Mouse (Mus musculus): ENCODE measurements at regions not wholly inside any gene's neighbourhood (a gene's known extent, or its start where the extent isn't known, plus 50 kb on each side); places are given as distances from the start of the nearest gene placed in this dataset.

GRCm38 (mm10) chr6:100517662-100518061 is 153.3 kb downstream of the Shq1 start:
- no peak for DNase-seq (ENCODE audit: low spot score)

GRCm38 (mm10) chr6:100512676-100513075 is 158.3 kb downstream of the Shq1 start:
- no peak for DNase-seq (ENCODE audit: low spot score)

- DNase-seq (ENCODE audit: low spot score), result no peak
Measured at GRCm38 (mm10) chr6:100510676-100511075, 160.3 kb downstream of the Shq1 start.

- DNase-seq (ENCODE audit: low spot score), result no peak
Measured at GRCm38 (mm10) chr6:100505506-100506247, 165.3 kb downstream of the Shq1 start.

GRCm38 (mm10) chr6:100502961-100503782 is 167.8 kb downstream of the Shq1 start:
- DNase-seq (ENCODE audit: low spot score), result no peak

GRCm38 (mm10) chr6:100502139-100502538 is 168.8 kb downstream of the Shq1 start:
- DNase-seq (ENCODE audit: low spot score), result no peak

GRCm38 (mm10) chr6:100500741-100501140 is 170.2 kb downstream of the Shq1 start:
- DNase-seq (ENCODE audit: low spot score), result no peak

- no peak for DNase-seq (ENCODE audit: low spot score)
Measured at GRCm38 (mm10) chr6:100500060-100500459, 170.9 kb downstream of the Shq1 start.

GRCm38 (mm10) chr6:100498861-100499271 is 172.1 kb downstream of the Shq1 start:
- no peak for DNase-seq (ENCODE audit: low spot score)

GRCm38 (mm10) chr6:100498126-100498525 is 172.8 kb downstream of the Shq1 start:
- no peak for DNase-seq (ENCODE audit: low spot score)

GRCm38 (mm10) chr6:100496135-100496534 is 174.8 kb downstream of the Shq1 start:
- DNase-seq (ENCODE audit: low spot score), result no peak

GRCm38 (mm10) chr6:100495131-100495530 is 175.8 kb downstream of the Shq1 start:
- DNase-seq (ENCODE audit: low spot score), result peak; percentile 38

- no peak for DNase-seq (ENCODE audit: low spot score)
Measured at GRCm38 (mm10) chr6:100493558-100493957, 177.4 kb downstream of the Shq1 start.

- no peak for DNase-seq (ENCODE audit: low spot score)
Measured at GRCm38 (mm10) chr6:100491811-100492210, 179.1 kb downstream of the Shq1 start.

GRCm38 (mm10) chr6:100490920-100491712 is 179.8 kb downstream of the Shq1 start:
- DNase-seq (ENCODE audit: low spot score), result no peak

GRCm38 (mm10) chr6:100483836-100484235 is 187.1 kb downstream of the Shq1 start:
- DNase-seq (ENCODE audit: low spot score), result no peak

- DNase-seq (ENCODE audit: low spot score), result no peak
Measured at GRCm38 (mm10) chr6:100483084-100483810, 187.7 kb downstream of the Shq1 start.

GRCm38 (mm10) chr6:100482572-100482971 is 188.4 kb downstream of the Shq1 start:
- DNase-seq (ENCODE audit: low spot score), result no peak

GRCm38 (mm10) chr6:100480525-100480924 is 190.4 kb downstream of the Shq1 start:
- DNase-seq (ENCODE audit: low spot score), result no peak

- DNase-seq (ENCODE audit: low spot score), result no peak
Measured at GRCm38 (mm10) chr6:100479881-100480280, 191.1 kb downstream of the Shq1 start.

GRCm38 (mm10) chr6:100479455-100479854 is 191.5 kb downstream of the Shq1 start:
- DNase-seq (ENCODE audit: low spot score), result no peak

All from layer of hippocampus, adult 9-10 months (tissue).